Mouse (Mus musculus) bone marrow macrophage, adult 2 months (primary cell): ENCODE measurements around the gene Tnfrsf25.

Experiments used
- CTCF ChIP-seq: IDR thresholded peaks from 2 replicates; pipeline ENCODE4 v1.5.1; 2012; ENCODE audit warnings: low read depth, mild to moderate bottlenecking, low read length, moderate library complexity
- POLR2A ChIP-seq: IDR thresholded peaks from 2 replicates; pipeline ENCODE4 v1.6.1; 2012; ENCODE audit warnings: mild to moderate bottlenecking, low read depth, low read length, borderline replicate concordance

GRCm38 (mm10) chr4:152141521-152142135, 25.9 kb downstream of the Tnfrsf25 start:
- TF ChIP-seq POLR2A (no peak), CTCF (no peak)
